Mouse (Mus musculus) adrenal gland, postnatal 36 days (tissue): ENCODE data around the gene Dnajc6. TPM values are rescaled to one million over a fixed set of nuclear protein-coding genes. Genes with fewer than 3 reads are reported as not detected.

ENCODE experiments used
- DNase-seq, 2 experiments: peaks; one replicate each; pipeline ENCODE4 v3.0.0; 2021; ENCODE audit warnings: mixed read lengths in 1 of 2
- long read RNA-seq, 2 experiments: library from polyadenylated mRNA; stranded (forward); transcript quantifications; one replicate each; pipeline ENCODE4 v2.0.0; 2021; ENCODE audit warnings: borderline sequencing depth in 2 of 2
- total RNA-seq, 2 experiments: library from RNA; stranded (reverse); gene quantifications; 2 replicates each; pipeline ENCODE4 v1.2.3; 2021

Gene Dnajc6
- 1 to 10 TPM; 3.3 to 5.2 TPM for total RNA-seq
- long read RNA-seq, experiment 1, partial matches to known transcripts: 3 of 4 reads
- long read RNA-seq, experiment 1, other reads (novel, unspliced or antisense): 1 of 4 reads
- long read RNA-seq, experiment 2: 0 reads

GRCm38 (mm10) chr4:101496534-101497237 lies at the start of gene Dnajc6:
Gene Dnajc6 (plus strand): TSS chr4:101496648.
- DNase-seq: peak; percentile 54 to 59

- DNase-seq: no peak
These were observed 47.7 kb upstream of the Dnajc6 start for GRCm38 (mm10) chr4:101448701-101449100.

DNA sequence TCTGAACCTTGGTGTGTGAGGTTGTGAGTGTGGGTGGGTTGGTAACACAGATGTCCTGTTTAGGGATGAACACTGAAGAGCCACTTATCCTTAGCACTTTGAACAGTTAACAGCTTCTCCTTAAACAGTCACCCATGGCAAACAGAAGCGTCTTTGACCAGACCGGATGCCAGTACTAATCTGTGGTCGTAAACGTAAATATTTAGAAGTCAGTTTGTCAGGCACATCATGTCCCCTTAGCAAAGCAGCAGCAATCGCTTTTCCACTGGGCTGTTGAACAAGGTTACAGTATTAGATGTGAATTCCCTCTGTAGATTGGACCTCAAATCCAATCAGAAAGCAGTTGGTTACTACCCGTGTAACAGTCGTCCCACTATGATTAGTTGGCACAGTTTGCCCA lies 47.1 kb upstream of the Dnajc6 start:
- no peak for DNase-seq

GRCm38 (mm10) chr4:101450150-101450780 lies 46.2 kb upstream of the Dnajc6 start:
- no peak for DNase-seq

DNA sequence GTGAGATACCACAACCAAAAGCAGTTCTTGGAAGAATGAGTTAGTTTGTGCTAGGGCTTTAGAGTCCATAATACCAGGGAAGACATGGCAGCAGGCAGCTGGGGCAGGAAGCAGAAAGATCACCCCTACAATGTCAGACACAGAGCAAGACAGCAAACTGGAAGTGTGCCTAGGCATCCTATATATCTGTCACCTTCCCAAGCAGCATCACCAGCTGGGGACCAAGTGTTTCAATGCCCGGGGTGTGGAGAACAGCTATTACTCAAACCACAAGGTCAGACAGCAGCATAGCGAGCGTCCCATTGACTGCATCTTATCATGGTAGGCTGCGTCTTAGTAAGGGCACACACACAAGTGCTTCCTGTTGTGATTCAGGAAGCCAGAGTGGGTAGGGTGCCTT lies 45.4 kb upstream of the Dnajc6 start:
- no peak for DNase-seq

DNA sequence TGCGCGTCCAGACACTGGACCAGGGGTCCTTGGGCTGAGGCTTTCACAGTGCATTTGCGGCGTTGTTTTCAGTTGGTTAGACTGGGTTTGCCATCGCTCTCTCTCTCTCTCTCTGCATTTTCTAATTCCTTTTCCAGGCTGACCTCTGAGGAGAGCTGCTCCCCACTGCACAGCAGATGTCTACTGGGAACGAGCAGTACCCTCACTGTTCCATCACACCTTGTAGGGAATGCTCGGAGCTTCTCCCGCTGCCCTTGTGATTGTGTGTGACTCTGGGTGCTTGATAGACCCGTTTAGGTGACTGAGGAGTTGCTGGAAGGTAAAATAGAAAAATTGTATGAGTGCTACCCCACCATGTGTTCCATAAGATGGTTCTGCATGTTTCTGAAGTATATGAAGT lies 43.6 kb upstream of the Dnajc6 start:
- no peak for DNase-seq

GRCm38 (mm10) chr4:101457176-101457575 lies 39.3 kb upstream of the Dnajc6 start:
- no peak for DNase-seq

GRCm38 (mm10) chr4:101458341-101458740 lies 38.1 kb upstream of the Dnajc6 start:
- peak; percentile 41 to 53 for DNase-seq

GRCm38 (mm10) chr4:101459358-101459757 lies 37.1 kb upstream of the Dnajc6 start:
- no peak for DNase-seq

GRCm38 (mm10) chr4:101460114-101460513 lies 36.3 kb upstream of the Dnajc6 start:
- DNase-seq: no peak

DNA sequence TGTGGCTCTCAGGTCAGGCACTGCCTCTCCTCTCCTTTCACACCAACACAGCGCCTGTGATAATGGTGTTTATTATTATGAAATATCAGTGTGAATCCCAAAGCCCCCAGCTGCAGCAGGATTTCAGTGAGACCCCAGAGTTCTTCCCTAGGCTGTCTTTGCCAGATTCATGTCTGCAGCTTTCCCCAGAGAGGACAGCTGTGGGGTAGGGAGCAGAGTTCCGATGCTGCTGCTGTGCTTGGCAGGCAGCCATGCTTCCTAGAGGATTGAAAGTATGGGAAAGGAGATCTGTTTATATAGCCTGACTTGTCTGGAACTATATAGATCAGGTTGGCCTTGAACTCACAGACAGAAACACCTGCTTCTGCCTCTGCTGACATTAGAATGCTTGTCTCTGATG lies 34.4 kb upstream of the Dnajc6 start:
- no peak for DNase-seq

- no peak for DNase-seq
These were observed 30.2 kb upstream of the Dnajc6 start for GRCm38 (mm10) chr4:101466264-101466663.

DNA sequence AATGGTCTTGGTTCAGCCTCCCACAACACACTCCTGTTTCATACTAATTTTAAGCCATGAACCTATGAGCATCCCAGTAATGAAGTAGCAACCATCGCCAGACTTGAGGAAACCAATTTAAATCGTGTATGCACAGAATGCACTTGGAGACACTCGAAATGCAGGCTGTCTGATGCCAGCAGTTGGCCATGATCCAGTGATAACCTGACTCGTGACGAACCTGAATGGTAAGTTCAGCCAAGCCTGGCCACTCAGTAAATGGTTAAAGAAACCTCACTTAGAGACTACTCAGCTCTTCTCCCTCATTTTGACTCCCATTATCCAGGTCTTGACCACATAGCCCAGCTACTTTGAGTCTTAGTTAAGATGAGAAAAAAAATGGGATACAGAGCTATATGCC lies 27.2 kb upstream of the Dnajc6 start:
- DNase-seq: no peak

DNA sequence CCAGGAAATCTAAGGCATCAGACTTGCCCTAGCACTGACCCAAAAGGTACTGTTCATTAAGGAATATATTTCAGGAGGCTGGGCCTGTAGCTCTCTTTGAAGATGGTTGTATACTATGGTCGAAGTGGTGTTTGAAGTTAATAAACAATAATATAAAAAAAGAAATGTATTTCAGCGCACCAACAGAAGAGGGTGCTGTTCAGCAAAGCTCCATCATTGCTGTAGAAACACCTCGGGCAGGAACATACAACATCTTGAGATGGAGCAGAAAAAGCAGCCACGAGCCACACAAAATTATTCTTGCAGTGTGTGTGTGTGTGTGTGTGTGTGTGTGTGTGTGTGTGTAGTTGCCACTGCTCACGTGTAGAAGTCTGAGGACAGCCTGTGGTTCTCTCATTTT lies 25.9 kb upstream of the Dnajc6 start:
- DNase-seq: peak in 1 of 2 experiments; percentile 27

DNA sequence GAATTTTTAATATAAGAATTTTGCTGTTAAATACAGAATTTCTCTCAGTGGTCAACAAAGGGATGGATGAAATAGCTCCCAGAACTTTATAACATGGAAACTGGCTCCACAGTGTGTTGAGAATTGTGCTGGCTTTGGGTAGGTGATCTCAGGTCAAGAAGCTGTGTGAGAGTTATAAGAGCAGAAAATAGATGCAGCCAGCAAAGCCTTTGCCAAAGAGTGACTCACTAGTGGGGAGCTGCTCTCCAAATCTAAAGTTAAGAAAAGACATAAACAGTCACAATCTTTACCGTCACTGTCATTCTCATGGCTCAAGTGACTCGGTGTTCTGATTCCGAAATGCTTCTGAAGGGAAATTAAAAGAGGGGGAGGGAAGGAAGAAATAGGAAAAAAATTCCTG lies 23.7 kb upstream of the Dnajc6 start:
- peak in 1 of 2 experiments; percentile 16 for DNase-seq

DNA sequence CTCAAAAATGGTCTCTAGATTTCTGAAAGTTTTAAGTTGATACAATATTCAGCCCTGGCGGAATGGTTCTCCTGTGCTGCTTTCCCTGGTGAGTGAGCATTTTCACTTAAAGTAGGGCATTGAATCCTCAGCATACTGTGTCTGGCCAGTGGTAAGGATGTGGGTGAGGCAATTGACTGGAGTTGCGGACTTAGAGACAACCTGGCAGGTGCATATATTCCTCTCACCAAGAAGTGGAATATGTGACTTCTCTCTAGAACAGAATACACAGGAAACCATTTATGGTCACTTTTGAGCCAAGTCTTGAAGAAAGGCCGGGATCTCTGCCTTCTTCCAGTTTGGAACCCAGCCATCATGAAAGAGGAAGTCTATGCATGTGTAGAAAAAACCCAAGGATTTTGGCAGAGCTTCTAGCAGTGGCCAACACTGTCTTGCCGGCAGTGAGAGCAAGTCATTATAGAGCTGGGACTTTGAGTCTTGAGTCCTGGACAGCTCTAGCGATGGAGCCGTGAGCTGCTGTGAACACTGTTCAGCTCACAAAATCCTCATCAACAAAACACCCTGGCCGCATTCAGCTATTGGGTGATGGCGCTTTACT lies 6.0 kb upstream of the Dnajc6 start:
- DNase-seq: no peak

DNA sequence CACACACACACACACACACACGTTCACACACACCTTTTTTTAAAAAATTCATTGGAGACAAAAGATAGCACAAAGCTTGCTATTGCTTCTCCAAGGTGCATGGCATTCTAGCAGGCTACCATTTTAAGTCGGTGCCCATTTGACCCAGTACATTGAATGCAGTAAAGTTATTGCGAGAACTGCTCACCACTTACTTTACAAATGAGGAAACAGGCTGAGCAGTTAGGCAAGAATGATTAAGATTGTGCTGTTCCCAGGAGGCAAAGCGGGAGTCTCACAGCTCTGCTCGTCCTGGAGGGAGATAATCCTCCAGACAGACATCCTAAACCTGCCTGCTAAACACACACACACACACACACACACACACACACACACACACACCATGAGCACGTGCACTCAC lies 4.7 kb upstream of the Dnajc6 start:
- DNase-seq: no peak

- peak; percentile 20 to 43 for DNase-seq
These were observed 2.7 kb upstream of the Dnajc6 start for GRCm38 (mm10) chr4:101493611-101494197.

DNA sequence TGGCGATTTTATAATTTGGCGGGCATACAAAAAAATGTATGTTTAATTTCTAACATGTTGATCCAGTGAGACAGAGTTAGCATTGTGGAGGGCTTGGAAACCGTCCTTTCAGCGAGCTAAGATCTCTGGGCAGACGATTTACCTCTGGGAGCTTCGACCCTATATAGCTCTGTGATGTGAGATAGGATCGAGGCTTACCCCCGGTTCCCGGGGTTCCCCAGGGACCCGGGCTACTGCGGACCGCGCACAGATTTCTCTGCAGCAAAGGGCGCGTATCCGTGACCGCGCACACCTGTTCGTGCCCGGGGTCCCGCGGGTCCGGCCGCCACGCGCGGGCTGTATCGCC lies 287 bp upstream of the Dnajc6 start:
- no peak for DNase-seq

GRCm38 (mm10) chr4:101497336-101497735 lies 888 bp downstream of the Dnajc6 start:
- DNase-seq: peak; percentile 72 to 75

GRCm38 (mm10) chr4:101504470-101505007 lies 8.1 kb downstream of the Dnajc6 start:
- no peak for DNase-seq

DNA sequence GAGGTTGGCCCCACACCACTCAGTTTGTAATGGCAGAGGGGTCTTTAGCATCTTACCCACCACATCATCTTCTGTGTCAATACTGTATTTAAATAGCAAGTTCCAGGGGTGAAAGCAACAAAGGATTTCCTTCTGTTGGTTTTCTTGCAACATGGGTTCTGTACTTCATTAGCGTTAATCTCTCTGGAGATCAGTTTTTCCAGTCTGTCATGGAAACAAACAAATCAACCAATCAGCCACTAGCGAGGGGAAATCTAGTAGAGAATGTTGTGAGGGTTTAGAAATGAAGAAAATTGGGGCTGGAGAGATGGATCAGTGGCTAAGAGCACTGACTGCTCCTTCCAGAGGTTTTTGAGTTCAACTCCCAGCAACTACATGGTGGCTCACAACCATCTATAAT lies 9.5 kb downstream of the Dnajc6 start:
- DNase-seq: no peak

- DNase-seq: no peak
These were observed 9.9 kb downstream of the Dnajc6 start for GRCm38 (mm10) chr4:101506372-101506771.
